Mouse (Mus musculus): ENCODE results near the gene Rfx8. TPM values are rescaled to one million over a fixed set of nuclear protein-coding genes. Genes with fewer than 3 reads are reported as not detected.

Gene Rfx8
- total RNA-seq, 2 experiments from 2014 or later = 0.31 TPM; not detected in 1

- DNase-seq (ENCODE audit: low spot score in 2 of 2) = peak; percentile 81 to 88
Measured at GRCm38 (mm10) chr1:39650435-39651240, 70.2 kb downstream of the Rfx8 start.

- DNase-seq (ENCODE audit: low spot score in 2 of 2) = peak; percentile 32 to 46
Measured at GRCm38 (mm10) chr1:39649691-39650434, 70.9 kb downstream of the Rfx8 start.

- DNase-seq (ENCODE audit: low spot score in 2 of 2) = no peak
Measured at GRCm38 (mm10) chr1:39648584-39648983, 72.2 kb downstream of the Rfx8 start.

- peak; percentile 59 to 60 for DNase-seq (ENCODE audit: low spot score in 2 of 2)
Measured at GRCm38 (mm10) chr1:39645905-39646759, 74.7 kb downstream of the Rfx8 start.

- no peak for DNase-seq (ENCODE audit: low spot score in 2 of 2)
Measured at GRCm38 (mm10) chr1:39644333-39644732, 76.5 kb downstream of the Rfx8 start.

GRCm38 (mm10) chr1:39641667-39642066 lies 79.1 kb downstream of the Rfx8 start:
- no peak for DNase-seq (ENCODE audit: low spot score in 2 of 2)

GRCm38 (mm10) chr1:39637139-39637538 lies 83.7 kb downstream of the Rfx8 start:
- no peak for DNase-seq (ENCODE audit: low spot score in 2 of 2)

- no peak for DNase-seq (ENCODE audit: low spot score in 2 of 2)
Measured at GRCm38 (mm10) chr1:39636660-39637059, 84.1 kb downstream of the Rfx8 start.

- no peak for DNase-seq (ENCODE audit: low spot score in 2 of 2)
Measured at GRCm38 (mm10) chr1:39636196-39636595, 84.6 kb downstream of the Rfx8 start.

GRCm38 (mm10) chr1:39628606-39629005 lies 92.2 kb downstream of the Rfx8 start:
- no peak for DNase-seq (ENCODE audit: low spot score in 2 of 2)

- DNase-seq (ENCODE audit: low spot score in 2 of 2) = no peak
Measured at GRCm38 (mm10) chr1:39625491-39625890, 95.3 kb downstream of the Rfx8 start.

GRCm38 (mm10) chr1:39623729-39624128 lies 97.1 kb downstream of the Rfx8 start:
- no peak for DNase-seq (ENCODE audit: low spot score in 2 of 2)

- DNase-seq (ENCODE audit: low spot score in 2 of 2) = no peak
Measured at GRCm38 (mm10) chr1:39623106-39623505, 97.7 kb downstream of the Rfx8 start.

- no peak for DNase-seq (ENCODE audit: low spot score in 2 of 2)
Measured at GRCm38 (mm10) chr1:39618524-39618923, 102.3 kb downstream of the Rfx8 start.

GRCm38 (mm10) chr1:39615526-39615925 lies 105.3 kb downstream of the Rfx8 start:
- no peak for DNase-seq (ENCODE audit: low spot score in 2 of 2)

Other genes starting within 250 kb of the Rfx8 start
- 10 to 100 TPM; 14.9 to 15.0 TPM for gene Tbc1d8, start 242.2 kb downstream of the Rfx8 start, total RNA-seq (2021)
- 10 to 100 TPM; 23.8 to 24.2 TPM for gene Cnot11, start 186.0 kb downstream of the Rfx8 start, total RNA-seq (2021)
- gene Rnf149, start 143.6 kb downstream of the Rfx8 start, total RNA-seq (2021) = 10 to 100 TPM; 29.6 to 29.8 TPM
- gene Creg2, start 69.5 kb downstream of the Rfx8 start, total RNA-seq (2021) = 10 to 100 TPM; 51.6 to 54.2 TPM
- not detected for gene Gm3646, start 84.3 kb upstream of the Rfx8 start, total RNA-seq (2021)
- 100 to 1,000 TPM; 238 to 240 TPM for gene Map4k4, start 179.9 kb upstream of the Rfx8 start, total RNA-seq (2021)

Measured in layer of hippocampus, postnatal 10 days (tissue).